ENCODE assay signal across 8 mouse cellular contexts in genomic region chr4:46527558-46527926, GRCm38 (mm10). TPM values are rescaled to one million over a fixed set of nuclear protein-coding genes. Genes with fewer than 3 reads are reported as not detected.
DNase-seq lines count a peak whose midpoint lies in the region; ATAC-seq and TF ChIP-seq lines count a peak whose summit lies in the region.

No protein-coding gene starts in this region.

- peak overlapping the region; percentile 77 for H3K4me2 ChIP-seq in lung, embryonic 16.5 days (ENCODE audit: low read depth, low read length)
- H3K4me2 ChIP-seq in forebrain, embryonic 16.5 days (ENCODE audit: low read length), result peak overlapping the region; percentile 34
- peak overlapping the region; percentile 54 for H3K4me2 ChIP-seq in limb, embryonic 12.5 days

- no peaks in the 10 kb centered on the region for H3K9me3 ChIP-seq in lung, embryonic 16.5 days (ENCODE audit: control insufficient read depth, low read length)
- H3K9me3 ChIP-seq in forebrain, embryonic 16.5 days (ENCODE audit: control insufficient read depth, low read length), result no peaks in the 10 kb centered on the region
- no peaks in the 10 kb centered on the region for H3K9me3 ChIP-seq in limb, embryonic 12.5 days

- H3K9ac ChIP-seq in lung, embryonic 16.5 days (ENCODE audit: low read length), result peak overlapping the region; percentile 64
- H3K9ac ChIP-seq in forebrain, embryonic 16.5 days (replicated peaks; ENCODE audit: low read depth, low read length), result no peak overlapping the region
- peak overlapping the region; percentile 47; the same call in 1 of the 2 replicates for H3K9ac ChIP-seq in limb, embryonic 12.5 days (replicated peaks)

- peak; percentile 82 for ATAC-seq in lung, embryonic 16.5 days (ENCODE audit: low read depth)
- ATAC-seq in forebrain, embryonic 16.5 days, result no peak
- peak; percentile 79; the same call in 1 of the 2 replicates for ATAC-seq in limb, embryonic 12.5 days (ENCODE audit: insufficient number of reproducible peaks, insufficient read depth, low FRiP score, low TSS enrichment, low read depth)

- peak overlapping the region; percentile 49 for H3K4me3 ChIP-seq in lung, embryonic 16.5 days (ENCODE audit: low read length)
- peak overlapping the region; percentile 2 for H3K4me3 ChIP-seq in forebrain, embryonic 16.5 days (replicated peaks; ENCODE audit: low read length)
- peak overlapping the region; percentile 26 for H3K4me3 ChIP-seq in limb, embryonic 12.5 days (replicated peaks)
- no peak overlapping the region for H3K4me3 ChIP-seq in thymus, adult 2 months (ENCODE audit: control insufficient read depth, insufficient read depth, low read length)

- H3K4me1 ChIP-seq in lung, embryonic 16.5 days (replicated peaks; ENCODE audit: control insufficient read depth, insufficient read depth, low read length), result no peaks in the 10 kb centered on the region; the same call in 1 of the 2 replicates
- H3K4me1 ChIP-seq in forebrain, embryonic 16.5 days (replicated peaks; ENCODE audit: control insufficient read depth, insufficient read depth, low read length), result no peaks in the 10 kb centered on the region
- H3K4me1 ChIP-seq in limb, embryonic 12.5 days (replicated peaks), result peaks cover 5% of the 10 kb centered on the region; the same call in 1 of the 2 replicates
- H3K4me1 ChIP-seq in thymus, adult 2 months (replicated peaks; ENCODE audit: control insufficient read depth, insufficient read depth, low read length), result peaks cover 32% of the 10 kb centered on the region

- no peak for DNase-seq in lung, postnatal 14 days
- DNase-seq in neural tube, embryonic 10.5 days (ENCODE audit: extremely low spot score, low spot score), result peak; percentile 38
- DNase-seq in gastrocnemius, postnatal 10 days, result no peak
- no peak for DNase-seq in c-Kit-positive CD71-positive TER-119-positive erythroid progenitor cells, embryonic 14.5 days (ENCODE audit: low spot score)
- DNase-seq in thymus, adult 2 months, result no peak

- H3K27me3 ChIP-seq in lung, embryonic 16.5 days (ENCODE audit: control insufficient read depth, insufficient read depth, low read depth, low read length), result no peaks in the 10 kb centered on the region
- H3K27me3 ChIP-seq in forebrain, embryonic 16.5 days (replicated peaks; ENCODE audit: control insufficient read depth, insufficient read depth, low read length), result no peaks in the 10 kb centered on the region
- H3K27me3 ChIP-seq in limb, embryonic 12.5 days, result peaks cover 10% of the 10 kb centered on the region
- H3K27me3 ChIP-seq in thymus, adult 2 months (ENCODE audit: control insufficient read depth, insufficient read depth, low read length), result no peaks in the 10 kb centered on the region

- no peak overlapping the region for H3K27ac ChIP-seq in lung, embryonic 16.5 days (ENCODE audit: low read length)
- H3K27ac ChIP-seq in forebrain, embryonic 16.5 days (ENCODE audit: low read length), result no peak overlapping the region
- H3K27ac ChIP-seq in limb, embryonic 12.5 days, result no peak overlapping the region
- no peak overlapping the region for H3K27ac ChIP-seq in thymus, adult 2 months (ENCODE audit: control insufficient read depth, insufficient read depth, low read length)

- no peaks in the 10 kb centered on the region for H3K36me3 ChIP-seq in lung, embryonic 16.5 days (ENCODE audit: control insufficient read depth, insufficient read depth, low read length)
- no peaks in the 10 kb centered on the region for H3K36me3 ChIP-seq in forebrain, embryonic 16.5 days (ENCODE audit: control insufficient read depth, insufficient read depth)
- H3K36me3 ChIP-seq in limb, embryonic 12.5 days, result no peaks in the 10 kb centered on the region
- peaks cover 10% of the 10 kb centered on the region for H3K36me3 ChIP-seq in thymus, adult 2 months (ENCODE audit: control insufficient read depth, insufficient read depth, low read length)

- WGBS in lung, embryonic 16.5 days, result 4% methylated on average over 4 of the region's 7 CpGs
- WGBS in forebrain, embryonic 16.5 days, result 6% methylated on average over 6 of the region's 7 CpGs
- 3% methylated on average over 6 of the region's 7 CpGs for WGBS in limb, embryonic 12.5 days
- 17% methylated on average over 6 of the region's 7 CpGs for WGBS in thymus, adult 2 months

- no peak for TF ChIP-seq POLR2A in thymus, adult 2 months (IDR thresholded peaks at IDR 0.05; ENCODE audit: control insufficient read depth, extremely low read depth, insufficient read depth, low read length, poor library complexity)

- TF ChIP-seq CTCF in thymus, adult 2 months (IDR thresholded peaks at IDR 0.05; ENCODE audit: borderline replicate concordance, control insufficient read depth, extremely low read depth, insufficient read depth, low read length, poor library complexity), result no peak

RNA-seq across cellular contexts. Expression of gene Trim14, which starts 8.4 kb away (rescaled TPM):
- polyA plus RNA-seq in lung, embryonic 16.5 days (2015; fragmentation: Nextera tagmentation; extraction: Ambion mirVana), result 3.4 and 4.2 TPM in 2 replicates
- 0.85 and 1.4 TPM in 2 replicates for polyA plus RNA-seq in forebrain, embryonic 16.5 days (2015; fragmentation: Nextera tagmentation; extraction: Ambion mirVana)
- polyA plus RNA-seq in limb, embryonic 12.5 days (2016; fragmentation: Nextera tagmentation; extraction: Ambion mirVana), result 0.43 and 1.3 TPM in 2 replicates
- total RNA-seq in gastrocnemius, postnatal 10 days (2021), result under 1 TPM; 0.63 to 0.93 TPM
- 27.3 and 38.2 TPM in 2 replicates for polyA plus RNA-seq in thymus, adult 2 months (2012; rRNA removed)

RNA-seq across cellular contexts. Expression of gene Nans, which starts 38.5 kb away (rescaled TPM):
- 75.8 and 77.0 TPM in 2 replicates for polyA plus RNA-seq in lung, embryonic 16.5 days (2015; fragmentation: Nextera tagmentation; extraction: Ambion mirVana)
- 81.1 and 85.5 TPM in 2 replicates for polyA plus RNA-seq in forebrain, embryonic 16.5 days (2015; fragmentation: Nextera tagmentation; extraction: Ambion mirVana)
- polyA plus RNA-seq in limb, embryonic 12.5 days (2016; fragmentation: Nextera tagmentation; extraction: Ambion mirVana), result 91.0 and 91.7 TPM in 2 replicates
- total RNA-seq in gastrocnemius, postnatal 10 days (2021), result 10 to 100 TPM; 34.7 to 38.0 TPM
- 52.3 and 53.4 TPM in 2 replicates for polyA plus RNA-seq in thymus, adult 2 months (2012; rRNA removed)
